Mouse (Mus musculus): ENCODE data around the gene Clic4.

DNA sequence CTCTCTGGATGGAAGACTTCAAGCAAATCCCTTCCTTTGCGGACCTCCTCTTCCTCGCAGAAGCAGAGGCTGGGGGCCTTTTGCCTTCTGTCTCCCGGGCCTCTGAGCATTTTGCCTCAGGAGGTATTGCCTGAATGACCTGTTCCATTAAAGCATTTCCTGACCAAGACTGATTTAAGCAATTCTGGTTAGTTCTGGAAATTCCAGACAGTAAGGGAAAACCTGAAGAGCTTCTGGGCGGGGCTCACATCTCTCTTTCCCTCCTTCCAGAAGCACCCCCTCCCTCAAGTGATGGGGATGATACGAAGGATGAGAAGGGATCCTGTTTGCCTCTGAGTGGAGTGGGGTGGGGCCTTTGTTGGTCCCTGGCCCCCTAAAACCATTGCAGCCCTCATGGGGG, 37.1 kb upstream of the Clic4 start:
- no peak for TF ChIP-seq CTCF (IDR thresholded peaks at IDR 0.05; ENCODE audit: extremely low read depth, insufficient read depth, insufficient read length, insufficient replicate concordance)
- no peak for TF ChIP-seq POLR2A (IDR thresholded peaks at IDR 0.05; ENCODE audit: low read depth, low read length)
